Mouse (Mus musculus): ENCODE measurements around the gene Vps13a. TPM values are rescaled to one million over a fixed set of nuclear protein-coding genes. Genes with fewer than 3 reads are reported as not detected.
"Not testable (repeated sequence)": the region's sequence is repeated elsewhere in the genome, so short reads cannot be mapped to it uniquely, and the experiment has no call there.

Gene Vps13a
- total RNA-seq (2021): 10 to 100 TPM; 15.1 to 15.4 TPM
- long read RNA-seq, experiment 1, partial matches to known transcripts: 1 of 1 reads
- long read RNA-seq, experiment 1, other reads (novel, unspliced or antisense): 0 of 1 reads
- long read RNA-seq, experiment 2: 0 reads

DNA sequence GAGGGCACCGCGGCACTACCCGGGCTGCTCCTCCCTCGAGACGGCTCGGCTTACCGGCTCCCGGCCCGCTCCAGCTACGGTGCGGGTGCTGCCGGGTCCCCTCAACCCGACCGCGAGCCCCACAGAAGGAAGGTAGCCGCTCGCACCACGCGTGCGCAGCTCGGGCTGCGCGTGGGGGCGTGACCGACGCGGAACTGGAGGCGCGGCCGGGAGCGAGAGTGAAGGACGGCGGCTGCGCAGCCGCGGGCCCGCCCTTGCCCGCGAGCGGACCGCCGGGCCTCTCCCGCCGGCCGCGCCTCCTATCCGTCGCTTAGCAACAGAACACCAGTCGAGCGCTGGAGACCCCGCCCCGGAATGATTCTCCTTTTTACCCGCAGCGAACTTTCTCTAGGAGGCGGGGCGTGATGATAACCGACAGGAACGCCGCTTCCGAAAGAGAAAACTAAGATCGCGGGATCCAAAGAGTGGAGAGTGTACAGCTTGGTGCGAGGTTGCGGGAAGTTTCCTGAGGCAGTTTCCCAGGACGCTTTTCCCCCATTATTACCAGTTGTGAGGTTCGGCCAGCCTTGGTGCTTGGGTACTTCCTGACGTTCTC is at the start of gene Vps13a:
Gene Vps13a, minus strand, starts transcription at position 144 of the 595 bp plus-strand sequence.
- peak; percentile 82 for DNase-seq

DNA sequence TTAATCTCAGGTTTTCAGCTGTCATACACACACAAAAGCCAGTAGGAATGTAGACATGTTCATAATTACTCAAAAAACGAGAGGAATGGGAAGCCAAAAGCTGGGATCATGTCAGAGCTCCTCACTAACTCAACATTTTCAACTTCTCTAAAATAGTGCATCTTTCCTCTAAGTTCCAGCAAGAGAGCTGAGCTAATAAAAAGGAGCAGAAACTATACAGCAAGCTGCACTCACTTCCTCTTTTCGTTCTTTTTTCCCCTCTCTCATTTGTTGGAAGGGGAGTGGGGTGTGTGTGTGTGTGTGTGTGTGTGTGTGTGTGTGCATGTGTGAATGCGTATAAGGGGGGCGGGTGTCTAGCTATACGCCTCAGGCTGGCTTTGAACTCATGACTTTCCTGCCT is 46.9 kb upstream of the Vps13a start:
- DNase-seq: no peak

DNA sequence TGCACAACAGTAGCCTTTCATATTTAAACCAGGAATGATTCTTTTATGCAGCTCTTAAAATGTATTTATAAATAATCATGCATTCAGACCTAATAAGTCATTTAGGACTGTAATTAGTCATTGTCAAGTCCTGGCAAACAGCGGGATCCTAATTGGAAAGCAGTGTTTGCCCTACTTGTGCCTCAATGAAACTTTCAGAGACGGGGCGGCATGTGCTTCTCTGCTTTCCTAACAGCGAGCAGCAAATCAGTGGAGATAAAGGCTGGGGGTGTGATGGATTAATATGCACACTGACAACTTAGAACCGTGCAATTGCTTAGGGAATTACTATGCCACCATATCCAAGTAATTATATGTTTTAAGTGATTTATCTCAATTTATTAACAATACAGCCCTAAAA is 44.5 kb upstream of the Vps13a start:
- DNase-seq: no peak

DNA sequence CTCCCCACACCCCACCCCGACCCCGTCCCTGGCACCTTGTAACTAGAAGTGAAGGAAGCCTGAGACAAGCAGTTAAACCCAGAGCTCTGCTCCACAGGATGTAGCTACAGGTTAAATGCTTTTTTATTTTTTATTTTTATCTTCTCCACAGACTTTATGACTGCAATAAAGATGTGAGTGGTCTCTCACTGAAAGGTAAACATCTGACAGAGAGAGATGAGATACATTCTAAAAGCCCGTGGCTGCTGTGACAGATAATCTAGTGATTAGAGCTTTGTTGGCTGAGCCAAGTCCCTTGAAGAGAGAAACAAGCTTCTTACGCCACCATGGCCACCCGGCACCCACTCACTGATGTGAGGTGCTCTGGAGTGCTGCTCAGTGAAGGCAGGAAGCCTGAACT is 34.1 kb upstream of the Vps13a start:
- DNase-seq: no peak

DNA sequence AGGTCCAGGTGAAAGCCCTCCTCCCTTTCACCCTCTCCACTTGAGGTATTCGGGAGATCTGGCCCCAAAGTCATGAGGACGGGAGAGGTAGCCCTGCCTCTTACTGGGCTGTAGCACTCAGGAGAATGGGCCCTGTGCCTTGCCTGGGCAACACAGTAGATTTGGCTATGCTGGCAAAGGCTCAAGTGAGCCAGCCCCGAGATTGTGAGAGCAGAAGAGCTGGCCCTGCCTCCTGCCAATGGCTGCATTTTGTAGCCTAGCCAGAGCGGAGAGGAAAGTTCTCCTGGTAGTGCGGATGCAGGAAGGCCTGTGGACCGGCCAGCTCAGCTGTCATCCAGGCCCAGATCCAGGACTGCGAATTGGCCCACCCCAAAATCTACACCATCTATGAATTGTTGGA is 32.6 kb upstream of the Vps13a start:
- DNase-seq: no peak

DNA sequence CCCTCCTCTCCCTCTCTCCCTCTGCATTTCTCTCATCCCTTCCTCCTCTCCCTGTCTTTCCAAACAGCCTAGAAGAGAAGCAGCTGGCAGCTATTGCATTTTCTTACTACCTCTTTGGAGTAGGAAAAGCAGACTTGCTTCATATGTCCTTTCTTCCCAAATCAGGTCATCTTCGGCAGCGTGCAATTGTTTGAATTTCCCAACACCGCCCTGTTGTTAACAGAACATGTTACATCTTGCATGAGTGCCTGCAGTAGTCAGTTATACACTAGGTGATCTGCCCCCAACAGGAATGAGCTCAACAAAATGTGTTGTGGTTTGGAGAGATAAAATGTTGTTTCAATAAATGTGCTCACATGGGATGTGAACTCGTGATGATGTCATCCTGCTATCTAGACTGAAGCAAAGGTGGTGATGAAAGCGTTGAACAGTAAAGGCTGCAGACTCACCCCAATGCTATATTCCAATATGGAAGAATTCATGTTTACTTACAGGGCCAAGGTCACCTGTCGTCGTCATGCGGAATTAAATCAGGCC is 31.4 kb upstream of the Vps13a start:
- no peak for DNase-seq

DNA sequence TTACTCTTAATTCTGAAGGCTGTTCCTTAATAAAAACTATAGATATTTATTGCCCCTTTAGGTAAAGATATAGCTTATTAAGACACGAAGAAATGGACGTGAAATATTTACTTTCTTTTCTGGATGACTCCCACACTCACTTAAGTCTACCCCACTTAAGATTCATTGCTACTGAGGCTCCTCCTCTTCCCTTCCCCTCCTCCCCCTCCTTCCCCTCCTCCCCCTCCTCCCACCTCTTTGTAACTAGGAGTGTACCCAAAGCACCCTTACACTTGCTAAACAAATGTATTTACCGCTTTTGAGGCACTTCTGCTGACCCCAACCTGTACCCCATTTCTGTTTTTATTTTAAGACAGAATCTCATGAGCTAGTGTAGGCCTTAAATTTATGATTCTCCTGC is 24.4 kb upstream of the Vps13a start:
- no peak for DNase-seq

DNA sequence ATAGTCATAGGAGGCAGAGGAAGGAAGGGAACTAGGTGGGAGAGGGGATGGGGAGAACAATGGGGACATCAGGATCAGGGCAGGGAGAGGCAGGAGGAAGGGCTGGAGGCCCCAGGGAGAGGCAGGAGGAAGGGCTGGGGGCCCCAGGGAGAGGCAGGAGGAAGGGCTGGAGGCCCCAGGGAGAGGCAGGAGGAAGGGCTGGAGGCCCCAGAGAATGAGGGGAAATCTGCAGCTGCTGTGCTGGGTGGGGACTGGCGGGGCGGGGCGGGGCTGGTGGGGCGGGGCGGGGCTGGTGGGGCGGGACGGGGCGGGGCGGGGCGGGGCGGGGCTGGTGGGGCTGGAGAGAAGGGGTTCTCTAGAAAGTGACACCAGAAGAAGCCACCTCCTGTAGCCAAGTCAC is 23.8 kb upstream of the Vps13a start:
- no peak for DNase-seq

DNA sequence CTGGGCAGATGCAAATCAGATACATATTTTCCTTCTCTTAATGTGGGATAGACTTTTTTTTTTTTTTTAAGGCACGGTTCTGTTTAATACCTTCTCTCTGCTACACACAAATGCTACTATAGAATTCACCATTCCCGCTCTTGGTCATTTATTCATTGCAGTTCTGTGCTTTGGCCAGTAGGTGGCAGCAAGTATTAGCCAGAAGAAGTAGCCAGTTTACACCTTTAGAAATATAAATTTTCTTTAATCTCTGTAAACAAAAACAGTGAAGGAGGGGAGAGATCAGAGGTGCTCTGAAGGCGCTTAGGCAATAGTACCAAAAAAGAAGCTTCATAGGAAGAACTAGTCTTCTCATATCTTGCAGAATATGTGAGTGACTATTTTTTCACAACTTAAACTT is 22.0 kb upstream of the Vps13a start:
- no peak for DNase-seq

DNA sequence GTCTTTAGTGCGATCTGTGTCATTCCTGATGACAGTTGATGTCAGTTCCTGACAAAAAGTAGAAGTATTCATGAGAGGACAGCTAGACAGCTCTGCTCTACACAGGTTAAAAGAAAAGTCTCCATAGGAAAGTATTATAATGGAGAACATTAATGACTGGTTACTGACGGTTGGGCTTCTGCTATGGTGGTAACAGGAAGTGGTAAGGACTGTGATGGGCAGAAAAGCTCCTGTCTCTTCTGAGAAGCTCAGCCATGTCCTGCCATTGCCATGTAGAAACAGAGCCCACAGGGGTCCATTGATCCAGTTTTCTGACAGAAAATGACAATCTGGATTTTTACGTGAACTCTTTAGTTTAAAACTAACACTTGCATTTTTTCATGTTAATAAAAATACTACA is 21.4 kb upstream of the Vps13a start:
- no peak for DNase-seq

DNA sequence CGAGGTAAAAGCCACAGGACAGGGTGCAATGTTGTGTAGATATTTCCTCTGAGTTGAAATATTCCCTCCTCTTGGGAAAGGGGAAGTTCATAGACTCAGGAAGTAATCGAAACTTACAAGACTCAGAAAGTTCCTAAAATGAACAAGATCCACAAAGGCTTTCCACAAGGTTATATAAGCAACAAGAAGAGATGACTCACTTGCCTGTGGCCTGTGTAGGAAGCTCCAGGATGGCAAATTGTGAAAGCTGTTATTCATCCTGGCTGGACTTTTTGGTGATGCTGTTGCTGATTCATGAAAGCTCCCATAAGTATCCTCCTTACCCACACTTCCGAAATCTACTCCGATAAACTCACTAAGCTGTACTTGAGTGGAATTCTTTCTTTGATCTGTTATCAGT is 17.2 kb upstream of the Vps13a start:
- DNase-seq: no peak

DNA sequence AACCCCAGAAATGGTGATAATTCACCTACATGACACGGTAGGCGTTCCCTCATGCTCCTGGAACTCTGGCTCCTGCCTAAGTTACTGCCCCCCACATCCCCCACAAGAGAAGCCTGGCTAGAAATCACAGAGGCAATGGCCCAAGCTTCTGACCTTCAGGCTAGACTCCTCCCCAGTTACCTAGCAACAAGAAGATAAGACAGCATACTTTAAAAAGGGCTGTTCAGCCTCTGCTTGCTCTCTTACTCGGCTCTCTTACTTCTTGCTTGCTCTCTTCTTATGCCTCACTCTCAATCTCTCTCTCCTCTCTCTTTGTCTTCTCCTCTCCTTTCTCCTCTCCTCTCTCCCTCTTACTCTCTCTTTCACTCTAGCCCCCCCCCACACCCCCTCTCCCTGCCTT is 13.8 kb upstream of the Vps13a start:
- not testable (repeated sequence) for DNase-seq

DNA sequence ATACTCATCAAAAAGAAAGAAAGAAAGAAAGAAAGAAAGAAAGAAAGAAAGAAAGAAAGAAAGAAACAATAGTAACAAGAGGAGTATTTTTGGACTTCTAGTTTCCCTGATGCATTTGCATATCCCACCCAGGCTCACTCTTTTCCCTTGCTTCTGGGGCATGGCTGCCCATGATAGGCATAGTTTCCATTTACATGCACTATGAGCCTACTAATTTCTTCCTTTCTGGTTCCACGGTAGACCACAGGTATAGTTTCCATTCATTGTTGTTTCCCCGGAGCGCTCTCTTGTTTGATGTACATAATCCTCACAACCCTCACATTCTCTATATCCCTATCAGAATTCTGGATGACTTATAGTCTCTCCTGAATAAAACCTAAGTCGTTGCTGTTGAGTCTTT is 9.2 kb upstream of the Vps13a start:
- DNase-seq: no peak

DNA sequence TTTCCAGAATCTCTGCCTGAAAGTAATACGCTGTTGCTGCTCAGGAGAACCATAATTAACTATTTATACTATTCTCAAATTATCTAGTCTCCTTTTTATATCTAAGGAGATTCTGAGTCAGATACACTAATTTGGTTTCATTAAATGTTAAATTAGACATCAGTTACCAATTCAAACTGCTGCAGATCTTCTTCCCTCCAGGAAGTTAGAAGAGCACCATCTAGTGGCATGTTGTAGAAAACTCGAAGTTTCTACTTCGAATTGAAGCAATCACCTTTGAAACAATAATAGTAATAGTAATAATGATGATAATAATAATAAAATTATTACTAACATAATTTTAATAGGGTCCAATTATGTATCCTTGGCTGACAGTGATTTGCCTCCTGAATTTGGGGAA is 4.1 kb upstream of the Vps13a start:
- no peak for DNase-seq

DNA sequence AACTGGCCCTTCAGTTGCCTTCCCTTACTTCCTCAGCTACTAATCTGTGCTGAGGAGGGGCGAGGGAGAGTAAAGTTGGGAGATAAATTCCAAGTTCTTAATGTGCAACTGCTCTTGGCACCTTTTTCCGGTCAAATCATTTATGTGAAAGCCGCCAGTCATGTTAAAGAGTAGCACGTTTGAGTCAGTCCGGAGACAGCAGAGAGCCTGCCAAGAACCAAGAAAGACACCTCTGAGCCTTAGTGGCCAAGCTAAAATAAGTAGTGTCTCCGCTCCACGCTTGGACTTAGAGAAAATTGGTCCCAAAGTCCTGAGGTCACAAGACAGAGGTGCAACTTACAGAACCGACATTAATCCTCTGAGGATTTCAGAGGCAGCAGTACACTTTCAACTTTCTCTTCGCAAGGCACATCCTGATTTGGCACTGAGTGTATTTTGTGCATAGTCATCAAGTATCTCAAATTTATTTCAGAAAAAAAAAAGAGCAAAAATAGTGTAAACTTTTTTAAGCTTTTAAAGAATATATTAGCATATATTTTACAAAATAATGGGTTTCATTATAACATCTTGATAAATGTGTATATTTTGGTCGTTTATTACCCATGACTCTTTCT is 780 bp upstream of the Vps13a start:
- DNase-seq: no peak

DNA sequence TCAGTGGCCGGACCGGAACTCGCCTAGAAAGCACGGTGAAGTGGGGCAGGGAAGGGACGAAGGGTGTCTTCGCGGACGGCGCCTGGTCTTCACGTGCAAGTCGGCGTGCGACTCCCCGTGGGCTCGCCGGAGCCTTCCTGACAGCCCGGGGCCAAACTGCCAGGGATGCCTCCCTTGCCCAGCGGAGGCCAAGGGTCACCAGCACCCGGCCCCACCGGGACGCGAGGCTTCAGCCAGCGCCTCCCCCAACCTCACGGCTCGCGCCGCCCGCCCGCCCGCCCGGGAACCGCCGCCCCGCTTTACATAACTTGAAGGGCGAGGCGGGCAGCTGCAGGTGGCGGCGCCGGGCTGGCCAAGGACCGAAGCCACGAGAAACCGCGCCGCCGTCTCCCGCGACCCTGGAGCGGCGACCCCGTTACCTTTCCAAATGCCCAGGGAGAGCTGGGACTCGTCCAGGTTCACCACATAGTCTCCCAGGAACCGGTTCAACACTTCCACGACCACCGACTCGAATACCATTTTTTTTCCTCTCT is 416 bp downstream of the Vps13a start:
- DNase-seq: peak; percentile 39

DNA sequence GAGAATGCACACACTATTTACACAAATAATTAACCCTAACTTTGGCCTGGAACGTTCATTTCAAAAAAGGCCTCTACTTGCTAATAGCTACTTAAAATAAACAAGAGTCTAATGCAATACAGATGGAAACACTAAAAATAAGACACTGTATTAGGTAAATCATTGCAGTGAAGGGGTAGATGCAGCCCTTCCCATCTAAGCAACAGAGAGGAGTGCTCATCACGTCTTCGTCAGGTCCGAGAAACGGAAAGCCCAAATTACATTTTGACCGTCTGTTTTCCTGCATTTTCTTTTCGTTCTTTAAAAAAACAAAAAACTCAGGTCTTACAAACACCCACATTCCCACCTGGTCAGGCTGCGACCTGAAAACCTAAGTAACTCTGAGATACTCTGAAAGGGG is 947 bp downstream of the Vps13a start:
- no peak for DNase-seq

DNA sequence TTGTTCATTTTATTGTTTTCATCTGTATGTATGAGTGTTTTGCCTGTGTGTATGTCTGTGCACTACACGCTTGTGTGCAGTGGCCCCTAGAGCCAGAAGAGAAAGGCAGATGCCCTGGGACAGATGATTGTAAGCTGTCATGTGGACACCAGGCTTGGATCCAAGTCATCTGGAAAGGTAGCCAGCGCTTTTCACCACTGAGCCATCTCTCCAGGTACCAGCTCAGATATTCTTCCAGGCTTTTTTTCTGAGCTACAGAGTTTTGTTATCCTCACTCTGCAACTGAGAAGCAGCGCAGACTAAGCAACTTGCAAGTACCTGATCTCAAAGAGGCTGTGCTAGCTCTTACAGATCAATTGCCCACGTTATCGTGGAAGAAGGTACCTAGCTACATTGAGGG is 1.5 kb downstream of the Vps13a start:
- no peak for DNase-seq

DNA sequence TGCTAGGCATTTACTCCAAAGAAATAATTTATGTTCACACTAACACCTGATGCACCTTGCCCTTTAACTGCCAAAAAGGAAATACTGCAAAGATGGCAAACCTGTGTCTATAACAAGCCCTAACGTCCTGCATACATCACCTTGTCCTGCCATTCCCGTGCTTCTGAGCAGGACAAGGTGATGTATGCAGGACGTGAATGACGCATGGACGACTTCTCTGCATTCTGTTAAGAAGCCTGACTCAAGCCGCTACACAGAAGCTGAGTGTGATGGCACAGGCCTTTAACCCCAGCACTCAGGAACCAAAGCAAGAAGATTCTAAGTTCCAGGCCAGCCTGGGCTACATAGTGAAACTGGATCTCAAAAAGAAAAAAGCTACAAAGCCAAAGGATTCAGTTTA is 2.2 kb downstream of the Vps13a start:
- no peak for DNase-seq

DNA sequence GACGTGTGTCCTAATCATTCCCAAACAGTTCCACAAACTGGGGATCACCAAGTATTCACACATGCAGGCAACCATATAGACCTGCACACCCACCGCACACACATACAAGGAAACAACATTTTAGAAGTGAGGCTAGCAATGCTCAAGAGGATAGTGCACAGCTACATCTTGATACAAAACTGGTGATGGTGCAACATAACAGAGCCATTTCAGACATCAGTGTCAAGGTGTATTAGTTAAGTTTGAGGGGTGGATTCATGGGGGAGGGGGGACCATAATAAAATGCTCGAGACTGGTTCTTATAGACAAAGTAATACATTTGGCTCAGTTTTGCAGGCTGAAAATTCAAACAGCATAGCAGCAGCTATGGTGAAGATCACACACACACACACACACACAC is 2.8 kb downstream of the Vps13a start:
- no peak for DNase-seq

DNA sequence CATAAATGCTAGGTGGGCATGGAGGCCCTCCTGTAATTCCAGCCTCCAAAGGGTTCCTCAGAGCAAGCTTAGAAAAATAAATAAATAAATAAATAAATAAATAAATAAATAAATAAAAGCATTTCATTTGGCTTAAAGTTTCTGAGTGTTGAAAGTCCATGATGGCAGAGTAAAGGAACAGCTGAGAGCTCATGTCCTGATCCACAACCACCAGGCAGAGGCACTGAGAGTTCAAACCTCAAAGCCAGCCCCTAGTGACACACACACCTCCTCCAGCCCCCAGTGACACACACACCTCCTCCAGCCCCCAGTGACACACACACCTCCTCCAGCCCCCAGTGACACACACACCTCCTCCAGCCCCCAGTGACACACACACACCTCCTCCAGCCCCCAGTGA is 3.3 kb downstream of the Vps13a start:
- not testable (repeated sequence) for DNase-seq

DNA sequence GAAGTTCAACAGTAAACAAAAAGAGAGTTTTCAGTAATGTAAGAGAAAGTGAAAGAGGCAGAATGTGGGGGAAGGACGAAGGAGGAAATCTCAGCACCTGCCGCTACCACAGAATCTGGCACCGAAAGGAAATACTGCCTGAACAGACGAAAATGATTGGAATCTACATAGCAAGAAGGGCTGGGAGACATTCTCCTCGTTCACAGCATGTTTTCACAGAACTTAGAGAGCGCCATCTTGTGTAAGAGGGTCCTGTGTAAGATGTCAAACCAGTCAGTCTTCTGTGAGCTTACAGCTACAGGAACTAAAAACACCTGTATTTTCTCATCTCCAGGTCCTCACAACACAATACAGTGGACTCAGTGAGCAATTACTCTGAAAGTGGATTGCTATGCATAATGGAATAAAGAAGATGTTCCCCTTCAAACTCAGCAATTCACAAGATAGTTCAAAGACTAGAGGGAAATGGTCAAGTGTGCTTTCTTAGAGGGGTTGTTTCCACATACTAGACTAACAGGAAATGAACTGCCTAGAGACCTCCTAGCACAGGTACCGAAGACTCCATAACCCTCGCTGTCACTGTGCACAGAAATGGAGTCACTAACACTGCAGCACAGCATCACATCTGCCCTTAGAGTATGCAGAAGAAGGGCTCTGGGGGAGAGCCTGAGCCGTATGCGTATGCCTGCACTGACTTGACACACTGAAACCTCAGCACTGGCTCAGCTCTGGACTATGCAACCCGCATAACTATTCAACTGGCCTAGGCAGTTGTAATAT is 7.3 kb downstream of the Vps13a start:
- DNase-seq: no peak

DNA sequence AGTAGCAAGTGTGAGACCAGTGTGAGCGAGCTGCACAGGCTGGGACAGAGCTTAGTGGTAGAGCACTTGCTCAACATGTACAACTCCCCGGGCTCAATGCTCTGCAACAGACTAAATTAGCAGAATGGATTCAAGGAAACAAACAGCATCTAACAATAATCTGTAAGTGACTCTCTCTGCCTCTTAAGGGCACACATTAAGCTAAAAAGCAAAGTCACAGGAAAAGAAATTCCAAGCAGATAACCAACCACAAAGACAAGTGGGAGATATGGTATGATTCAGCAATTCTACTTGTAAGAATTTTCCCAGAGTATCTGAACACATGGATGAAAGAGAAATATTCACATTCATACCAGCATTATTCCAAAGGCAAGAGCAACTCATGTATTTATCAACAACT is 13.3 kb downstream of the Vps13a start:
- DNase-seq: no peak

Measured in gastrocnemius, postnatal 10 days (tissue).